Mouse (Mus musculus) liver, adult (tissue): ENCODE measurements around the gene Pmpca.

ENCODE experiments used
- GATA4 ChIP-seq: IDR thresholded peaks from 2 replicates; pipeline ENCODE4 v1.6.1; 2014; ENCODE audit warnings: mild to moderate bottlenecking, low read length; ENCODE audit not compliant: insufficient replicate concordance

The Pmpca gene

DNA sequence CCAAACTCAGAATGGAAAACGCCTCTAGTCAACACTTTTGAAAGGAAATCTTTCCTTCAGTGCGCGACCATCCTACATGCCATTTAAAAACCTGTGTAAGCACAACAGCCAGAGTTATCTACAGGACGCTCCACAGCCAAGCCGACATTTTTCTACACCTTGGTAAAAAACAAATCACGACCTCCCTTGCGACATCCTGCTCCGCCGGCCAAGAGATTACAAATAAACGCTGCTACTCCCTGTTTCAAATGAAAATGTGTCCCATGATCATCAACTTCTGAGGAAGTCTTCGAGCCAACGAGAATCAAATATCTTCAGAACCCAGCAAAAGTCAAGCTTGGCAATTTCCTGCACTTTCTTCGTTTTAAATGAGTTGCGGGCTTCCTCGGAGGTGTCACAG lies 55.2 kb downstream of the Pmpca start:
- TF ChIP-seq GATA4: no peak

GRCm38 (mm10) chr2:26444946-26445665 lies 56.0 kb downstream of the Pmpca start, which contains the start of gene Sec16a:
Gene Sec16a (minus strand): TSS chr2:26445216.
- TF ChIP-seq GATA4: no peak

DNA sequence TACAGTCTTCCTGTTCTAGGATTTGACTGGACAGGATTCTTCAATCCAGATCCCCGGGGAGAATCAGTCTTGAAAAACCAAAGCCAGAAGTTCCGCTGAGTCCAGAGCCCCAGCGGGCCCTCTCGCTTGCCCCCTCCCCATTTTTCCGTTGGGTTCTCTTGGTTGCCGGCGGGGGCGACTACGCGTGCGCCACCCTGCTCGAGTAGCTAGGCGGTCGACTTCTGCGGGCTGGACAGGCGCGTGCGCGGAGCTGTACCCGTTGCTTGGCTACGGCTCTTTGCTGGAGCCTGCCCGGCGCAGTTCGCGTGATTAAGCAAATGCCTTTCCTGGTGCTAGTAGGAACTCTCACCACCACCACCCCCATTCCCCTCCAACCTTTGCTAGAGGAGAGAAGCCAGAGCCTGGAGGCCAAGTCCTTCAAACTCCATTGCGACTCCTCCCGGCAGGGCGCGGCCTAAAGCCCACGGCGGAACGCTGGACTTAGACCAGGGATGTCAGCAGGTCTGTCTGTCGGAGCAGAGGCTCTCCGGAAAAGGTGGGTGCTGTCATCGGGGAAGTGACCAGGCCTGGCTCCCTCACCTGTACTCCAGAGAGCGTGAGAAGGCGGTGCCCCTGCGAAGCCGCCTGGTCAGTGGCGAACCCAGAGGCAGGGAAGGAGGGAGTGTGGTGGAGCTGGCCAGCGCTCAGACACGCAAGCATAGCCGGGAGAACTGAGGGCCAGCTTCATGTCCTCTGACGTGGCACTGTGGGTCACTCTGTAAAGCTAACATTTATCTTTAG lies 56.7 kb downstream of the Pmpca start:
- no peak for TF ChIP-seq GATA4

- no peak for TF ChIP-seq GATA4
Observed at GRCm38 (mm10) chr2:26446671-26447070, 57.5 kb downstream of the Pmpca start.
